Mouse (Mus musculus) lung, postnatal 0 days (tissue): ENCODE data around the gene Rrnad1. TPM values are rescaled to one million over a fixed set of nuclear protein-coding genes. Genes with fewer than 3 reads are reported as not detected.
"Not testable (repeated sequence)": the region's sequence is repeated elsewhere in the genome, so short reads cannot be mapped to it uniquely, and the experiment has no call there.

Experiments used
- ATAC-seq: fragments of 200-750 bp; cut with Nextera tagmentation; 2 replicates; pipeline ENCODE4 v1.8.0; 2017; ENCODE audit warnings: moderate library complexity
- DNase-seq: peaks from one replicate; pipeline ENCODE4 v3.0.0-alpha.2; 2016; ENCODE audit warnings: low spot score
- H3K27ac ChIP-seq: fragments of 300-500 bp; sonication (generic); 2 replicates; pipeline ENCODE4 v1.5.1; 2014; ENCODE audit warnings: antibody characterized with exemption, mild to moderate bottlenecking, low read length, mixed read lengths
- H3K27me3 ChIP-seq: fragments of 300-500 bp; sonication (generic); replicated peaks from 2 replicates; pipeline ENCODE4 v1.6.1; 2014; ENCODE audit warnings: low read length, mixed read lengths; ENCODE audit not compliant: insufficient read depth
- H3K36me3 ChIP-seq: fragments of 300-500 bp; sonication (generic); 2 replicates; pipeline ENCODE4 v1.6.1; 2014; ENCODE audit warnings: low read length, mixed read lengths; ENCODE audit not compliant: insufficient read depth
- H3K4me1 ChIP-seq: fragments of 300-500 bp; sonication (generic); 2 replicates; pipeline ENCODE4 v1.6.1; 2014; ENCODE audit warnings: antibody characterized with exemption, low read depth, low read length, mixed read lengths; ENCODE audit not compliant: insufficient read depth
- H3K4me2 ChIP-seq: fragments of 300-500 bp; sonication (generic); replicated peaks from 2 replicates; pipeline ENCODE4 v1.6.1; 2014; ENCODE audit warnings: low read depth, mild to moderate bottlenecking, low read length, moderate library complexity, mixed read lengths
- H3K4me3 ChIP-seq: fragments of 300-500 bp; sonication (generic); 2 replicates; pipeline ENCODE4 v1.5.1; 2014; ENCODE audit warnings: low read depth, low read length
- H3K9ac ChIP-seq: fragments of 300-500 bp; sonication (generic); replicated peaks from 2 replicates; pipeline ENCODE4 v1.6.1; 2014; ENCODE audit warnings: low read depth, mild to moderate bottlenecking
- H3K9me3 ChIP-seq: fragments of 300-500 bp; sonication (generic); 2 replicates; pipeline ENCODE4 v1.6.1; 2016; ENCODE audit warnings: low read length, mixed read lengths
- CTCF ChIP-seq: IDR thresholded peaks from 2 replicates; pipeline ENCODE4 v1.5.1; 2016; ENCODE audit warnings: antibody characterized with exemption, mild to moderate bottlenecking
- EP300 ChIP-seq: IDR thresholded peaks from 2 replicates; pipeline ENCODE4 v1.6.1; 2016; ENCODE audit warnings: antibody characterized with exemption, mild to moderate bottlenecking, control low read depth
- WGBS: fragments of 180-500 bp; shearing (Covaris S2); extraction: QIAGEN DNeasy Blood & Tissue Kit; methylation state at CpG from one replicate; pipeline ENCODE4 v1.1.7; 2014; 5-methylcytosine and 5-hydroxymethylcytosine counted together
- polyA plus RNA-seq: library from polyadenylated mRNA; unstranded; fragments of >200 nt; fragmentation: Nextera tagmentation; extraction: Ambion mirVana; gene quantifications from 2 replicates; pipeline ENCODE4 v1.2.1, GENCODE M21; 2015

Rrnad1 gene
- polyA plus RNA-seq, 1 experiment from 2014 or later: 11.2 TPM

DNA sequence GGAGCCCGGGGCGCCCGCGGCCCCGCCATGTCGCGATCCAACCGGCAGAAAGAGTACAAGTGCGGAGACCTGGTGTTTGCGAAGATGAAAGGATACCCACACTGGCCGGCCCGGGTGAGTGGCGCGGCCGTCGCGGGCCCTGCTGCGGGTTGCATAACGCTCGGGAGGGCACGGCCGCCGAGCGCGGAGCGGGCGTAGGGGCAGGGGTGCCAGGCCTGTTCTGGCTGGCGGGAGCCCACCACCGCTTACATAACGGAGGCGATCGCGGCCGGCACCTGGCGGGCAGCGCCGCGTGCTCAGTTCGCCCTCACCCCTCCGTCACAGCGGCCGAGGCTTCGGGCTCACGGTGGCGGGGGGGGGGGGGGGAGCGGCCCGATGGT, 23.9 kb downstream of the Rrnad1 start:
- ATAC-seq: peak; percentile 3; the same call in 1 of the 2 replicates
- Histone ChIP-seq H3K27ac (peak overlapping the region; percentile 97), H3K4me2 (peak overlapping the region; percentile 61)

DNA sequence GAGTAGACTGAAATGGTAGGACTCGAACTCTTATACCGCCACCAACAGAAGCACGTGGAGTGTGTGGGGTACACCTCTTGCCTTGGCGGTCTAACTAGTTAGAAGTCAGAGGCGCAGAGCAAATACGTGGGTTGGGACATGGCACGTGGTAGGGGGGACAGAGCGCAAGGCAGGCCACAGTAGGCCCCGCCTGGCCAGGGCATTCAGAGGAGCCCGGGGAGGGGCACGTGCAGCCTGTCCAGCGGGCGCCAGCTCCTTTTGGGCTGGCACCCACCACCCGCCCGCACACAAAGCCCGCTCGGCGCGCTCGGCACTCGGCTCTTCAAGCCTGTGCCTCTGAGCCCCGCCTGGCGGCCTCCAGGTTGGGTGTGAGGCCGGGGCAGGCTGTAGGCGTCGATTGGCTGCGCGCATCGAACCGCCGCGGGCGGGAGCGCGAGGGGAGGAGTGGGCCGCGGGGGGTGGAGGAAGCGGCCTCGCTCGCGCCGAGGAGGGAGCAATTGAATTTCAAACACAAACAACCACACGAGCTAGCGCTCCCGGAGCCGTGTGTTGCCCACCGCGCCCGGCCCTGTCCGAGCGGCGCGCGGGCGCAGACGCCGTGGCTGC, 24.5 kb downstream of the Rrnad1 start, which contains the start of gene Hdgf:
TSS of gene Hdgf (plus strand) at position 442 of the 606 bp plus-strand sequence.
- under 1% methylated on average over 46 of the region's 57 CpGs for WGBS
- peak; percentile 99 for DNase-seq
- Histone ChIP-seq H3K27ac (peak within 1 kb of the TSS; percentile 97), H3K27me3 (no peaks in the 10 kb centered on the region), H3K4me2 (peak within 1 kb of the TSS; percentile 61), H3K9me3 (no peaks in the 10 kb centered on the region), H3K4me1 (peaks cover 28% of the 10 kb centered on the region), H3K36me3 (no peaks in the 10 kb centered on the region), H3K4me3 (peak within 1 kb of the TSS; percentile 99), H3K9ac (peak within 1 kb of the TSS; percentile 96)
- ATAC-seq: peak; percentile 89
- TF ChIP-seq EP300 (peak; percentile 20; the same call in 1 of the 2 replicates), CTCF (peak; percentile 64)

More for the DNA sequence above, 23.9 kb downstream of the Rrnad1 start:
- TF ChIP-seq CTCF (no peak), EP300 (no peak)
- Histone ChIP-seq H3K9ac (peak overlapping the region; percentile 96), H3K4me3 (peak overlapping the region; percentile 99), H3K36me3 (no peaks in the 10 kb centered on the region), H3K27me3 (no peaks in the 10 kb centered on the region), H3K9me3 (no peaks in the 10 kb centered on the region), H3K4me1 (peaks cover 28% of the 10 kb centered on the region)
- peak; percentile 40 for DNase-seq
- under 1% methylated on average over 22 of the region's 47 CpGs for WGBS

DNA sequence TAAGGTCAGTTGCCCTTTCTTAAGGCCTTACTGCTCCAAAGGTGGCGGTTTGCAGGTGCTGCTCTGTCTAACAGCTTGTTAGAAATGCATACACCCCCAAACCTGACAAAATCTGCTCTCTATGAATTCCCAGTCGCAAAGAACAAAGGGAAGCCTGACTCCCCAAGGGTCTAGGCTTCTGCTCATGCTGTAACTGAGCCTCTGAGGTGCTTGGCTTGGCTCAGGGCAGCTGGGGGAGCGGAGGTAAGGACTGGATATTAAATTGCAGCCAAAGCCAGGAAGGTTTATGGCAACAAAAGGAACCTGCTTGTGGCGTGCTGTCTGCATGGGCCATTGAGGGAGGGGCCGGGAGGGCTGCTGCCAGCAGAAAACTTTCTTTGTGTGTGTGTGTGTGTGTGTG, 26.7 kb downstream of the Rrnad1 start:
- Histone ChIP-seq H3K9me3 (no peaks in the 10 kb centered on the region), H3K27ac (no peak overlapping the region), H3K4me1 (peaks cover 12% of the 10 kb centered on the region), H3K4me2 (no peak overlapping the region), H3K27me3 (no peaks in the 10 kb centered on the region), H3K36me3 (no peaks in the 10 kb centered on the region), H3K4me3 (no peak overlapping the region), H3K9ac (no peak overlapping the region)
- DNase-seq: no peak
- 63% methylated on average over 5 of the region's 5 CpGs for WGBS
- TF ChIP-seq EP300: no peak
- TF ChIP-seq CTCF: no peak
- no peak for ATAC-seq

DNA sequence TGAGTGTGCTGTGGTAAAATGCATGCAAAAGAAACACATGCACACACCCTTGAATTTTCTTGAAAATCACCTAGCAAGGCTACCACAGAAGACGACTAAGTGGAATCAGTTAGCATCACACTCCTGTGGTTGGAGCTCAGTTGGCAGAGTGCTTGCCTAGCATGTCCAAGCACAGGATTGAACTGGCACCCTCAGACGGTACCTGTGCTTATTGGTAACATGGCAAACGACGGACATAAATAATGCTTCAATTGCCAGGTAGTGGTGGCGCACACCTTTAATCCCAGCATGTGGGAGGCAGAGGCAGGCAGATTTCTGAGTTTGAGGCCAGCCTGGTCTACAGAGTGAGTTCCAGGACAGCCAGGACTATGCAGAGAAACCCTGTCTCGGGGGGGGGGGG, 28.6 kb downstream of the Rrnad1 start:
- not testable (repeated sequence) for ATAC-seq

DNA sequence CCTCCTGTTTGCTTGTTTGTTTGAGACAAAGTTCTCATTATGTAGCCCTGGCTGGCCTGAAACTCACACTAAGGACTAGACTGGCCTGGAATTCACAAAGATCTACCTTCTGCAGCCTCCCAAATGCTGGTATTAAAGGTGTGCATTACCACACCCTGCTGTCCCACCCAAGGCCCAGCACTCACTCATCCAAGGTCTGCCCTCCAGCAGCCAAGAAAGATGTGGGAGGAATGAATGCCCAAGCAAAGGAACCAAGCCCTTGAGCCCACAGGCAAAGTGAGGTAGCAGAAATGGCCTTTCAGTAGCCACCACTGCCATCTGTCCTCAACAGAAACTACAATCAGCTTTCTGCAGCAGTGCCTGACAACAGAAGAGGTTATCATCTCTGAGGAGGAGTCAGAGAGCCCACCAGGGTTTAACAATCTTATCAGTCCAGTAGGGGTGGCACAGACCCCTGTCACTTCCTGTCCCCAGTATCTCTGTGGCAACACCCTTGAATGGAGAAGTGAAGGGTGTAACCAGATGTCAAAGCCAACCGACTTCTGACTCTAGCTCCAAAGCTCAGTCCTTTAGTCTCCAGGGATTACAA, 29.4 kb downstream of the Rrnad1 start:
- no peaks in the 10 kb centered on the region for H3K4me1 ChIP-seq
- no peak overlapping the region for H3K27ac ChIP-seq
- no peak overlapping the region for H3K9ac ChIP-seq
- 25% methylated on average over 1 of the region's 1 CpGs for WGBS
- TF ChIP-seq EP300 (no peak), CTCF (no peak)
- no peak overlapping the region for H3K4me2 ChIP-seq
- H3K4me3 ChIP-seq: no peak overlapping the region
- H3K27me3 ChIP-seq: no peaks in the 10 kb centered on the region
- ATAC-seq (no peak), DNase-seq (no peak)
- H3K9me3 ChIP-seq: no peaks in the 10 kb centered on the region
- no peaks in the 10 kb centered on the region for H3K36me3 ChIP-seq

More for the DNA sequence above, 28.6 kb downstream of the Rrnad1 start:
- not testable (repeated sequence) for H3K36me3 ChIP-seq, H3K9ac ChIP-seq, H3K4me1 ChIP-seq, DNase-seq, H3K4me2 ChIP-seq, H3K4me3 ChIP-seq, H3K9me3 ChIP-seq, H3K27me3 ChIP-seq, H3K27ac ChIP-seq
- WGBS: 90% methylated on average over 5 of the region's 6 CpGs

DNA sequence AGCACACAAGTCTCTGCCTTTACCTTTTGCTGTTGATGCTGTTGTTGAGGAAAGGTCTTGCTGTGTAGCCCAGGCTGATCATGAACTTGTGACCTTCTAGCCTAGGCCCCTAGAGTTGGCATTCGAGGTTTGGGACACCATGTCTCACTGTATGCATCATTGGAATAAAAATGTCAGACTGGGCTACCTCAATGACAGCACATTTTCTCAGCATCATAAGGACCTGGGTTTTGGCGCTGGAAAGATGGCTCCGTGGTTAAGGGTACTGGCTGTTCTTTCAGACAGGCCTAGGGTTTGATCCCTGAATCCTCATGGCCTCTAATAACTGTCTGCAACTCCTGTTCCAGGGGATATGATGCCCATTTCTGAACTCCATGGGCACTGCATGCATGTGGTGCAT, 30.7 kb downstream of the Rrnad1 start:
- Histone ChIP-seq H3K9me3 (no peaks in the 10 kb centered on the region), H3K36me3 (no peaks in the 10 kb centered on the region), H3K27ac (no peak overlapping the region), H3K4me1 (no peaks in the 10 kb centered on the region), H3K4me2 (no peak overlapping the region), H3K9ac (no peak overlapping the region), H3K4me3 (no peak overlapping the region), H3K27me3 (no peaks in the 10 kb centered on the region)
- DNase-seq (no peak), ATAC-seq (no peak)
- WGBS: 69% methylated on average over 3 of the region's 3 CpGs
- TF ChIP-seq EP300 (no peak), CTCF (no peak)
